Mouse (Mus musculus) kidney, embryonic 15.5 days (tissue): ENCODE results near the gene Scgb2b2. TPM values are rescaled to one million over a fixed set of nuclear protein-coding genes. Genes with fewer than 3 reads are reported as not detected.

Experiments used
- ATAC-seq: fragments of 200-750 bp; cut with Nextera tagmentation; replicated peaks from 2 replicates; pipeline ENCODE4 v1.8.0; 2017; ENCODE audit warnings: moderate TSS enrichment; ENCODE audit not compliant: low FRiP score
- H3K27ac ChIP-seq: fragments of 300-500 bp; sonication (generic); 2 replicates; pipeline ENCODE4 v1.5.1; 2015; ENCODE audit warnings: mild to moderate bottlenecking, inconsistent platforms
- H3K27me3 ChIP-seq: fragments of 300-500 bp; sonication (generic); 2 replicates; pipeline ENCODE4 v1.6.1; 2015; ENCODE audit warnings: inconsistent platforms
- H3K36me3 ChIP-seq: fragments of 300-500 bp; sonication (generic); 2 replicates; pipeline ENCODE4 v1.6.1; 2015; ENCODE audit warnings: inconsistent platforms
- H3K4me1 ChIP-seq: fragments of 300-500 bp; sonication (generic); 2 replicates; pipeline ENCODE4 v1.6.1; 2015; ENCODE audit warnings: inconsistent platforms
- H3K4me2 ChIP-seq: fragments of 300-500 bp; sonication (generic); 2 replicates; pipeline ENCODE4 v1.6.1; 2015; ENCODE audit warnings: moderate library complexity, mild to moderate bottlenecking, inconsistent platforms
- H3K4me3 ChIP-seq: fragments of 300-500 bp; sonication (generic); replicated peaks from 2 replicates; pipeline ENCODE4 v1.5.1; 2015; ENCODE audit warnings: mild to moderate bottlenecking, inconsistent platforms
- H3K9ac ChIP-seq: fragments of 300-500 bp; sonication (generic); 2 replicates; pipeline ENCODE4 v1.6.1; 2015; ENCODE audit warnings: mild to moderate bottlenecking, inconsistent platforms
- H3K9me3 ChIP-seq: fragments of 300-500 bp; sonication (generic); replicated peaks from 2 replicates; pipeline ENCODE4 v1.6.1; 2016; ENCODE audit warnings: inconsistent platforms
- WGBS: fragments of 180-500 bp; shearing (Covaris S2); methylation state at CpG from one replicate; pipeline ENCODE4 v1.1.7; 2015; ENCODE audit warnings: mixed read lengths; 5-methylcytosine and 5-hydroxymethylcytosine counted together
- polyA plus RNA-seq: library from polyadenylated mRNA; unstranded; fragments of >200 nt; fragmentation: Nextera tagmentation; extraction: Ambion mirVana; gene quantifications from 2 replicates; pipeline ENCODE4 v1.2.1, GENCODE M21; 2015

Scgb2b2 gene
- not detected in 2 replicates for polyA plus RNA-seq

GRCm38 (mm10) chr7:31290208-31290607 is at the start of gene Scgb2b2:
Gene Scgb2b2 (plus strand): TSS chr7:31290508.
- Histone ChIP-seq H3K4me2 (no peak within 1 kb of the TSS), H3K4me3 (no peak within 1 kb of the TSS), H3K36me3 (no peaks in the 10 kb centered on the region), H3K27me3 (no peaks in the 10 kb centered on the region), H3K9me3 (no peaks in the 10 kb centered on the region), H3K9ac (no peak within 1 kb of the TSS), H3K4me1 (no peaks in the 10 kb centered on the region), H3K27ac (no peak within 1 kb of the TSS)
- 83% methylated on average over 5 of the region's 5 CpGs for WGBS
- no peak for ATAC-seq

GRCm38 (mm10) chr7:31291721-31292120 is 1.4 kb downstream of the Scgb2b2 start, which contains the start of gene Scgb1b2:
Gene Scgb1b2 (minus strand): TSS chr7:31291821.
- H3K9ac ChIP-seq = no peak within 1 kb of the TSS
- H3K27ac ChIP-seq = no peak within 1 kb of the TSS
- no peak within 1 kb of the TSS for H3K4me3 ChIP-seq
- WGBS = 77% methylated on average over 3 of the region's 3 CpGs
- no peaks in the 10 kb centered on the region for H3K4me1 ChIP-seq
- H3K4me2 ChIP-seq = no peak within 1 kb of the TSS
- H3K9me3 ChIP-seq = no peaks in the 10 kb centered on the region
- H3K36me3 ChIP-seq = no peaks in the 10 kb centered on the region
- ATAC-seq = no peak
- no peaks in the 10 kb centered on the region for H3K27me3 ChIP-seq

Other genes starting within 250 kb of the Scgb2b2 start
- gene Fxyd5, start 248.0 kb upstream of the Scgb2b2 start, polyA plus RNA-seq = 30.6 and 35.0 TPM in 2 replicates
- gene Fxyd7, start 239.0 kb upstream of the Scgb2b2 start, polyA plus RNA-seq = 8.2 and 11.2 TPM in 2 replicates
- 50.8 and 57.9 TPM in 2 replicates for gene Fxyd1, start 233.3 kb upstream of the Scgb2b2 start, polyA plus RNA-seq
- gene Lgi4, start 231.2 kb upstream of the Scgb2b2 start, polyA plus RNA-seq = 0.34 and 0.44 TPM in 2 replicates
- gene Fxyd3, start 213.8 kb upstream of the Scgb2b2 start, polyA plus RNA-seq = 14.3 and 14.8 TPM in 2 replicates
- gene Hpn, start 175.2 kb upstream of the Scgb2b2 start, polyA plus RNA-seq = 40.6 and 45.0 TPM in 2 replicates
- 1.4 and 2.0 TPM in 2 replicates for gene Scn1b, start 163.5 kb upstream of the Scgb2b2 start, polyA plus RNA-seq
- 60.6 and 69.5 TPM in 2 replicates for gene Gramd1a, start 134.6 kb upstream of the Scgb2b2 start, polyA plus RNA-seq
- gene Scgb1b2, start 1.3 kb downstream of the Scgb2b2 start, polyA plus RNA-seq = not detected in 2 replicates
- not detected in 2 replicates for gene Scgb2b3, start 71.6 kb downstream of the Scgb2b2 start, polyA plus RNA-seq
- not detected in 2 replicates for gene Scgb1b3, start 85.1 kb downstream of the Scgb2b2 start, polyA plus RNA-seq